Mouse (Mus musculus) E14TG2a.4 (cell line): ENCODE results near the gene Macrod2.

ENCODE experiments used
- H3K27me3 ChIP-seq: 2 replicates; pipeline ENCODE4 v1.6.1; 2014; ENCODE audit warnings: low read length, control low read depth; ENCODE audit not compliant: insufficient read depth
- H3K36me3 ChIP-seq: 2 replicates; pipeline ENCODE4 v1.6.1; 2014; ENCODE audit warnings: low read length, control low read depth; ENCODE audit not compliant: insufficient read depth
- H3K4me1 ChIP-seq: replicated peaks from 2 replicates; pipeline ENCODE4 v1.6.1; 2014; ENCODE audit warnings: low read depth, low read length, control low read depth
- H3K4me3 ChIP-seq: replicated peaks from 2 replicates; pipeline ENCODE4 v1.5.1; 2014; ENCODE audit warnings: mild to moderate bottlenecking, low read length
- H3K9me3 ChIP-seq: 2 replicates; pipeline ENCODE4 v1.6.1; 2014; ENCODE audit warnings: low read length, control low read depth
- CTCF ChIP-seq: conservative IDR thresholded peaks from 2 replicates; pipeline ENCODE4 v1.5.1; 2014; ENCODE audit warnings: low read length
- NANOG ChIP-seq: IDR thresholded peaks from 2 replicates; pipeline ENCODE4 v1.6.1; 2014; ENCODE audit warnings: borderline replicate concordance, low read length, mixed read lengths
- POU5F1 ChIP-seq: IDR thresholded peaks from 2 replicates; pipeline ENCODE4 v1.6.1; 2014; ENCODE audit warnings: low read length, borderline replicate concordance

Macrod2 gene

GRCm38 (mm10) chr2:141920377-141920992 lies 1525.4 kb downstream of the Macrod2 start:
- TF ChIP-seq POU5F1 (no peak), NANOG (no peak), CTCF (no peak)

GRCm38 (mm10) chr2:141935130-141935529 lies 1540.0 kb downstream of the Macrod2 start:
- H3K4me1 ChIP-seq: no peaks in the 10 kb centered on the region
- H3K9me3 ChIP-seq: no peaks in the 10 kb centered on the region
- H3K4me3 ChIP-seq: no peak overlapping the region
- no peaks in the 10 kb centered on the region for H3K36me3 ChIP-seq
- no peaks in the 10 kb centered on the region for H3K27me3 ChIP-seq
- TF ChIP-seq NANOG: no peak
- no peak for TF ChIP-seq POU5F1
- TF ChIP-seq CTCF: no peak

More at GRCm38 (mm10) chr2:141920377-141920992, 1525.4 kb downstream of the Macrod2 start:
- Histone ChIP-seq H3K36me3 (no peaks in the 10 kb centered on the region), H3K27me3 (no peaks in the 10 kb centered on the region), H3K4me1 (no peaks in the 10 kb centered on the region), H3K4me3 (no peak overlapping the region), H3K9me3 (no peaks in the 10 kb centered on the region)

GRCm38 (mm10) chr2:141954795-141955194 lies 1559.7 kb downstream of the Macrod2 start:
- no peaks in the 10 kb centered on the region for H3K36me3 ChIP-seq
- H3K9me3 ChIP-seq: no peaks in the 10 kb centered on the region
- H3K4me3 ChIP-seq: no peak overlapping the region
- H3K4me1 ChIP-seq: no peaks in the 10 kb centered on the region
- no peaks in the 10 kb centered on the region for H3K27me3 ChIP-seq
- no peak for TF ChIP-seq POU5F1
- TF ChIP-seq CTCF: no peak
- TF ChIP-seq NANOG: no peak

GRCm38 (mm10) chr2:141955197-141955596 lies 1560.1 kb downstream of the Macrod2 start:
- no peaks in the 10 kb centered on the region for H3K4me1 ChIP-seq
- no peak overlapping the region for H3K4me3 ChIP-seq
- no peaks in the 10 kb centered on the region for H3K27me3 ChIP-seq
- no peaks in the 10 kb centered on the region for H3K36me3 ChIP-seq
- no peaks in the 10 kb centered on the region for H3K9me3 ChIP-seq
- TF ChIP-seq POU5F1: no peak
- TF ChIP-seq CTCF: no peak
- no peak for TF ChIP-seq NANOG

GRCm38 (mm10) chr2:141962868-141963267 lies 1567.8 kb downstream of the Macrod2 start:
- Histone ChIP-seq H3K36me3 (no peaks in the 10 kb centered on the region), H3K4me1 (no peaks in the 10 kb centered on the region), H3K4me3 (no peak overlapping the region), H3K27me3 (no peaks in the 10 kb centered on the region), H3K9me3 (no peaks in the 10 kb centered on the region)
- TF ChIP-seq NANOG (no peak), CTCF (no peak), POU5F1 (no peak)

GRCm38 (mm10) chr2:141983664-141984395 lies 1588.7 kb downstream of the Macrod2 start:
- no peak overlapping the region for H3K4me3 ChIP-seq
- H3K9me3 ChIP-seq: no peaks in the 10 kb centered on the region
- H3K36me3 ChIP-seq: no peaks in the 10 kb centered on the region
- TF ChIP-seq CTCF (no peak), NANOG (no peak)
- no peaks in the 10 kb centered on the region for H3K4me1 ChIP-seq
- no peaks in the 10 kb centered on the region for H3K27me3 ChIP-seq

GRCm38 (mm10) chr2:141998901-141999300 lies 1603.8 kb downstream of the Macrod2 start:
- Histone ChIP-seq H3K4me3 (no peak overlapping the region), H3K36me3 (no peaks in the 10 kb centered on the region), H3K27me3 (no peaks in the 10 kb centered on the region), H3K4me1 (peaks cover 11% of the 10 kb centered on the region; the same call in 1 of the 2 replicates), H3K9me3 (no peaks in the 10 kb centered on the region)
- no peak for TF ChIP-seq NANOG
- TF ChIP-seq CTCF: no peak
- no peak for TF ChIP-seq POU5F1

- TF ChIP-seq CTCF (no peak), POU5F1 (no peak), NANOG (no peak)
- Histone ChIP-seq H3K27me3 (no peaks in the 10 kb centered on the region), H3K9me3 (no peaks in the 10 kb centered on the region), H3K4me3 (no peak overlapping the region), H3K36me3 (no peaks in the 10 kb centered on the region), H3K4me1 (no peaks in the 10 kb centered on the region)
These were observed 1629.5 kb downstream of the Macrod2 start for GRCm38 (mm10) chr2:142024534-142025155.
